Mouse (Mus musculus) intestine, embryonic 16.5 days (tissue): ENCODE data around the gene Rev3l. TPM values are rescaled to one million over a fixed set of nuclear protein-coding genes. Genes with fewer than 3 reads are reported as not detected.

Experiments used
- ATAC-seq: fragments of 200-750 bp; cut with Nextera tagmentation; 2 replicates; pipeline ENCODE4 v1.8.0; 2017; ENCODE audit warnings: moderate TSS enrichment, moderate library complexity
- H3K27ac ChIP-seq: fragments of 300-500 bp; sonication (generic); 2 replicates; pipeline ENCODE4 v1.5.1; 2014; ENCODE audit warnings: mild to moderate bottlenecking, low read length
- H3K27me3 ChIP-seq: fragments of 300-500 bp; sonication (generic); replicated peaks from 2 replicates; pipeline ENCODE4 v1.6.1; 2014; ENCODE audit warnings: low read length, control low read depth, mixed read lengths; ENCODE audit not compliant: control insufficient read depth, insufficient read depth
- H3K36me3 ChIP-seq: fragments of 300-500 bp; sonication (generic); 2 replicates; pipeline ENCODE4 v1.6.1; 2014; ENCODE audit warnings: low read length, control low read depth; ENCODE audit not compliant: control insufficient read depth, insufficient read depth
- H3K4me1 ChIP-seq: fragments of 300-500 bp; sonication (generic); 2 replicates; pipeline ENCODE4 v1.6.1; 2014; ENCODE audit warnings: low read length, control low read depth, mixed read lengths; ENCODE audit not compliant: control insufficient read depth, insufficient read depth
- H3K4me2 ChIP-seq: fragments of 300-500 bp; sonication (generic); 2 replicates; pipeline ENCODE4 v1.6.1; 2014; ENCODE audit warnings: low read depth, low read length, control low read depth
- H3K4me3 ChIP-seq: fragments of 300-500 bp; sonication (generic); 2 replicates; pipeline ENCODE4 v1.5.1; 2014; ENCODE audit warnings: mild to moderate bottlenecking, low read length
- H3K9ac ChIP-seq: fragments of 300-500 bp; sonication (generic); 2 replicates; pipeline ENCODE4 v1.6.1; 2014; ENCODE audit warnings: low read depth, low read length
- H3K9me3 ChIP-seq: fragments of 300-500 bp; sonication (generic); 2 replicates; pipeline ENCODE4 v1.6.1; 2016; ENCODE audit warnings: low read length, control low read depth; ENCODE audit not compliant: control insufficient read depth
- WGBS: fragments of 180-500 bp; shearing (Covaris S2); extraction: QIAGEN DNeasy Blood & Tissue Kit; methylation state at CpG from one replicate; pipeline ENCODE4 v1.1.7; 2014; 5-methylcytosine and 5-hydroxymethylcytosine counted together
- polyA plus RNA-seq: library from polyadenylated mRNA; unstranded; fragments of >200 nt; fragmentation: Nextera tagmentation; extraction: Ambion mirVana; gene quantifications from 2 replicates; pipeline ENCODE4 v1.2.1, GENCODE M21; 2015

Gene Rev3l
- polyA plus RNA-seq, 1 experiment from 2014 or later: 8.7 TPM

GRCm38 (mm10) chr10:39730976-39731735 is 762 bp upstream of the Rev3l start:
- Histone ChIP-seq H3K27me3 (no peaks in the 10 kb centered on the region), H3K9ac (peak overlapping the region; percentile 97), H3K4me3 (peak overlapping the region; percentile 93), H3K4me1 (peaks cover 6% of the 10 kb centered on the region; the same call in 1 of the 2 replicates), H3K36me3 (no peaks in the 10 kb centered on the region), H3K4me2 (peak overlapping the region; percentile 54), H3K9me3 (no peaks in the 10 kb centered on the region), H3K27ac (peak overlapping the region; percentile 100)
- peak; percentile 95 for ATAC-seq
- whole genome bisulfite sequencing: under 1% methylated on average over 43 of the region's 66 CpGs

- Histone ChIP-seq H3K4me2 (peak overlapping the region; percentile 81), H3K4me3 (peak overlapping the region; percentile 93), H3K27me3 (no peaks in the 10 kb centered on the region), H3K36me3 (no peaks in the 10 kb centered on the region), H3K27ac (peak overlapping the region; percentile 100), H3K9me3 (no peaks in the 10 kb centered on the region), H3K4me1 (peaks cover 6% of the 10 kb centered on the region; the same call in 1 of the 2 replicates), H3K9ac (peak overlapping the region; percentile 97)
- ATAC-seq: peak; percentile 56
- under 1% methylated on average over 71 of the region's 105 CpGs for WGBS
These were observed 565 bp downstream of the Rev3l start for GRCm38 (mm10) chr10:39732266-39733100.

- no peaks in the 10 kb centered on the region for H3K36me3 ChIP-seq
- WGBS: under 1% methylated on average over 9 of the region's 9 CpGs
- no peaks in the 10 kb centered on the region for H3K9me3 ChIP-seq
- no peak for ATAC-seq
- H3K4me1 ChIP-seq: peaks cover 6% of the 10 kb centered on the region; the same call in 1 of the 2 replicates
- peak overlapping the region; percentile 97 for H3K9ac ChIP-seq
- H3K4me3 ChIP-seq: peak overlapping the region; percentile 93
- H3K27ac ChIP-seq: peak overlapping the region; percentile 100
- peak overlapping the region; percentile 81 for H3K4me2 ChIP-seq
- no peaks in the 10 kb centered on the region for H3K27me3 ChIP-seq
These were observed 1.1 kb downstream of the Rev3l start for GRCm38 (mm10) chr10:39733101-39733399.

- Histone ChIP-seq H3K4me2 (peak overlapping the region; percentile 81), H3K27me3 (no peaks in the 10 kb centered on the region), H3K27ac (no peak overlapping the region; the same call in 1 of the 2 replicates), H3K9me3 (no peaks in the 10 kb centered on the region), H3K4me1 (peaks cover 6% of the 10 kb centered on the region; the same call in 1 of the 2 replicates), H3K9ac (peak overlapping the region; percentile 97), H3K4me3 (peak overlapping the region; percentile 93), H3K36me3 (no peaks in the 10 kb centered on the region)
- ATAC-seq: no peak
- WGBS: 17% methylated on average over 10 of the region's 10 CpGs
These were observed 1.6 kb downstream of the Rev3l start for GRCm38 (mm10) chr10:39733421-39733930.

- Histone ChIP-seq H3K4me3 (no peak overlapping the region), H3K36me3 (no peaks in the 10 kb centered on the region), H3K9ac (no peak overlapping the region), H3K27ac (no peak overlapping the region), H3K27me3 (no peaks in the 10 kb centered on the region), H3K9me3 (no peaks in the 10 kb centered on the region), H3K4me1 (0 out of 2 replicates have a peak, but pooled peaks cover 3% of the 10 kb centered on the region), H3K4me2 (no peak overlapping the region)
- ATAC-seq: no peak
- WGBS: 85% methylated on average over 4 of the region's 4 CpGs
These were observed 4.3 kb downstream of the Rev3l start for GRCm38 (mm10) chr10:39736187-39736586.

- Histone ChIP-seq H3K4me3 (no peak overlapping the region), H3K27me3 (no peaks in the 10 kb centered on the region), H3K4me1 (no peaks in the 10 kb centered on the region), H3K27ac (no peak overlapping the region), H3K9me3 (no peaks in the 10 kb centered on the region), H3K9ac (no peak overlapping the region), H3K4me2 (no peak overlapping the region), H3K36me3 (no peaks in the 10 kb centered on the region)
- no peak for ATAC-seq
- WGBS: 75% methylated on average over 4 of the region's 4 CpGs
These were observed 10.1 kb downstream of the Rev3l start for GRCm38 (mm10) chr10:39742057-39742456.

- Histone ChIP-seq H3K9me3 (0 out of 2 replicates have a peak, but pooled peaks cover 4% of the 10 kb centered on the region), H3K4me1 (no peaks in the 10 kb centered on the region), H3K9ac (no peak overlapping the region), H3K4me3 (no peak overlapping the region), H3K27ac (no peak overlapping the region), H3K36me3 (no peaks in the 10 kb centered on the region), H3K27me3 (no peaks in the 10 kb centered on the region), H3K4me2 (no peak overlapping the region)
- ATAC-seq: no peak
- WGBS: 85% methylated on average over 1 of the region's 1 CpGs
These were observed 32.8 kb downstream of the Rev3l start for GRCm38 (mm10) chr10:39764752-39765151.

- Histone ChIP-seq H3K36me3 (no peaks in the 10 kb centered on the region), H3K9ac (no peak overlapping the region), H3K4me1 (no peaks in the 10 kb centered on the region), H3K4me2 (no peak overlapping the region), H3K27ac (no peak overlapping the region), H3K27me3 (no peaks in the 10 kb centered on the region), H3K4me3 (no peak overlapping the region), H3K9me3 (no peaks in the 10 kb centered on the region)
- WGBS: 71% methylated on average over 4 of the region's 4 CpGs
- no peak for ATAC-seq
These were observed 34.8 kb downstream of the Rev3l start for GRCm38 (mm10) chr10:39766702-39767101.

GRCm38 (mm10) chr10:39772259-39772658 is 40.3 kb downstream of the Rev3l start:
- WGBS: 65% methylated on average over 2 of the region's 2 CpGs

More at GRCm38 (mm10) chr10:39772259-39772658, 40.3 kb downstream of the Rev3l start:
- no peak overlapping the region for H3K4me2 ChIP-seq
- H3K9ac ChIP-seq: no peak overlapping the region
- no peak for ATAC-seq
- H3K27me3 ChIP-seq: no peaks in the 10 kb centered on the region
- no peak overlapping the region for H3K27ac ChIP-seq
- no peaks in the 10 kb centered on the region for H3K36me3 ChIP-seq
- no peaks in the 10 kb centered on the region for H3K4me1 ChIP-seq
- no peaks in the 10 kb centered on the region for H3K9me3 ChIP-seq
- no peak overlapping the region for H3K4me3 ChIP-seq
